Mouse (Mus musculus) ZHBTc4 (cell line): ENCODE data around the gene Kcna4.

Experiments used
- DNase-seq: peaks from one replicate; pipeline ENCODE4 v3.0.0-alpha.2; 2011; ENCODE audit warnings: low read depth, low spot score

Kcna4 gene

GRCm38 (mm10) chr2:107289990-107290696 lies at the start of gene Kcna4:
Kcna4 (plus strand) TSS chr2:107290639.
- peak; percentile 80 for DNase-seq

DNA sequence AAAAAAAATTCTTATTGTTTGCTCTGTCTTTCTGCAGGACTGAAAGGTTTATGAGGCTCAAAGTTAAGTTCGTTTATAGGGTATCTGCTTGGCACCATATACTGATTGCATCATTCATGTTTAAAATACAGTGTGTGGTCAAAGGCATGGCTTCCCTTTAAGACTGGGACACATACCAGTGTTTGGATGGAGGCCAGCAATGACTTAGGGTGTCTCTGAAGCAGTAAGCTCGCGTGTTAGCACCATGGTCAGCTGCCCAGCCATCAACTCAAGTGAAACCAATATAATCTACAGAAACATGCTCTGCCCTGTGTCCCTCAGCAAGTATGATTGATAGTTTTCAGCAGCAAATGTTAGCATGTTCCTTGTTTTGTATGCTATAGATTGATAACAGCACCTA lies 32.3 kb upstream of the Kcna4 start:
- DNase-seq: peak; percentile 2

GRCm38 (mm10) chr2:107266251-107266650 lies 24.2 kb upstream of the Kcna4 start:
- no peak for DNase-seq

DNA sequence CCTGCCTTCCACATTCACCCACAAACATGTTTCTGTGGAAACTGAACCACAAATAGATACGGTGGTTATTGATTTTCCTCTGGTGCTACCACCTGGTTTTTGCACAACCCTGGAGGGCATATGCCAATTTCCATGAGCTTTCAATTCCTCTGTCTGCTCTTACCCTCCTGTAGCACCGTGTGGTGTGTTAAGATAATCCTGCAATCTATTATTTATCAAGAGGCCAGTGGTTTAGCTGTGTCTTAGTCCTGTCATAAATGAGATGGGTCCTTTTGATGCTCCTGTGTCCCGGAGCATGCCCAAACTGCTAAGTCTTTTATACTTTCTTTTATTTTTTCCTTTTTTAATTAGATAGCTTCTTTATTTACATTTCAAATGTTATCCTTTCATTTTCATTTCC lies 20.4 kb upstream of the Kcna4 start:
- DNase-seq: no peak

GRCm38 (mm10) chr2:107290697-107291019 lies 219 bp downstream of the Kcna4 start:
- no peak for DNase-seq

DNA sequence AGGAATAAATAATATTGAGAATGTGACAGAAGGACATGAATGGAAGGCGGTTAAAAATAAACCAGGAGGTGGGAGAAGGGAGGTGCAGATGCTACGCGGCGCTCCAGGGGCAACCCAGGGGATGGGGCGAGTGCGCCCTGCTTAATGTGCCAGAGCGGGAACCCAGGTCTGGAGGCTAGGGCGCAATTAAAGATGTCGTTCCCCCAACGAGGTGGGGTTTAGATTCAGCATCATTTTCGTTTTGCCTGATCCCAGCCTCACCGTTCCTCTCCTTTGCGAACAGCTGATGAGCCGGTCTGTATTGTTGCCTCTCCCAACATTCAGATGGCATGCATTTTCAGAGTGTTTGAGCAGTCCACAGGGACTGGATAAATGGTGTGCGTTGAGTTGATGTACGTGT lies 703 bp downstream of the Kcna4 start:
- DNase-seq: no peak

DNA sequence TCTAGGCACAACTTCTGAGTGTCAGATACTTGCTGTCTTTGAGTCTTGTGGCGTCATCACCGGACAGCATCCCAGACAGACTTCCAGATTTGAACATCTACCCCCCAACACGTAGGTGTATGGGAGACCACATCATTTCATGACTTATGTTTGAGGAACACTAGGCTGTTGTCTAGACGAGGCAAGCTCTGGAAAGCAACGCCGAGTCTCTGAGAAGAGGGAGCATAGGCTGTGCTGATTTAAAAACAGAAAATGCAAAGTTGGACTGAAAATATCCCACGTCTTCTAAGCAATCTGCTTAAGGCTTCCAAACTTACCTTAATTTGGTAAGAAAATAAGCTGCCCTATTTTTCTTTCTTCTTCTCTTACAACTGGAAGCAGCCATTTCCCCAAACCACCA lies 4.1 kb downstream of the Kcna4 start:
- DNase-seq: no peak

GRCm38 (mm10) chr2:107301886-107302285 lies 11.4 kb downstream of the Kcna4 start:
- DNase-seq: no peak

DNA sequence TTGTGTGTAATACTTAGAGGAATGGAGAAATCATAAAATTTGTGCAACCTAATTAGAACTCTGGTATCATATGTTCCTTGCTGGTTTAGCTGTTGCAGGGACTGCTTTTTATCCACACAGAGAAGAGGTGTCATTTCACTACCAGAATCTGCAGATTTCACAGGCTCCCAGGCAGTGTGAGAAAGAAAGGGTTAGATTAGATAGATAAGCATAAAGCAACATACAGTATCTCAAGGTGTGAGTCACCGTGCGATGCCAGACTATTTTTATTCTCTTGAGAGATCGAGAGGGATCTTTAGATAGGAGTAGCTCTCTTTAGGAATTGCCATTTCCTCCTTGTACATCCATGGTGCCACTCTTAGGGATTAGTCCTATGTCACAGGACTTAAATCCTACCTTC lies 14.3 kb downstream of the Kcna4 start:
- DNase-seq: no peak

DNA sequence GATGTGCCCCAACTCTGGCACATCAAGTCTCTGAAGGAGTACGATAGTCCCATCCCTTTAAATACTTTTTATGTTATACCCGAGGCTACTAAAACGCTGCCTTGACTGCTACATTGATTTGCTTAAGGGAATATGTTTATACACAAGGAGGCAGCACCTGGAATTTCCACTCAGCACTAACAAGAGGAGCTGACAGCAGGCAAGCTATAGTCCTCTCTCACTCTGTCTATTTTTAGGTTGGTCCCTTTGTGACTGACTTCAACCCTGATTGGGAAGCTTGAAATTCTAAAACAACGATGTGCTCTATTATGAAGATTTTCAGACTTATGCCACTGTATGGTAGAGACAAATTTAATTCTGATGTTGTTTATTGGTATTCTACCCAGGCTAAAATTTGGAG lies 15.6 kb downstream of the Kcna4 start:
- DNase-seq: no peak

GRCm38 (mm10) chr2:107318636-107319035 lies 28.2 kb downstream of the Kcna4 start:
- DNase-seq: no peak

DNA sequence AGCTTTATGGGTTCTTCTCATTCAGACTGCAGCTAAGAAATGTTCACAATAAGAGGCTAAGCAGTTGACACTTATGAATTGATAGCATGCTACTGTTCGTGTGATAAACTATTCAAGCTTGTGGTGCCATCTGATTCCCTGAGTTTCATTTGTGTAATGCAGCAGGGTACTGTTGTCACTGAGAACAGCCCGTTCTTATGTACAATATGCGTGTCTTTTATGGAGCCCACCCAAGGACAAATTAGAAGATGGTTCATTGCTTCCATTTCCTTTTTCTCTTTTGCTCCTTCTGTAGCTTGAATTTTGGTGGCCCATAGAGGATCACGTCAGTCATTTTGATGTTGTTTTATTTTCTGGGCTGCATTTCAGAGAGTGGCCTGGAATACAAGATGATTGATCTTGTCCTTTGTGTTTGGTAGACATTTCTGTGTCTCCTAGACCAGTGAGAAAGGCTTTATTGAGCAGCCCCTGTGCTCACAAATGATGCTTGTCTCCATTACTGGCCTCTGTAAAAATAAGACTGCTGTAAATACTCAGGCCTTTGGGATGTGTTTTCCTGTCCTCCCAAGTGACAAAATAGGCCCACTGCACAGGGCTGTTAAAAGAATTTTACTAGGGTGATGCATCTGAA lies 31.3 kb downstream of the Kcna4 start:
- no peak for DNase-seq

DNA sequence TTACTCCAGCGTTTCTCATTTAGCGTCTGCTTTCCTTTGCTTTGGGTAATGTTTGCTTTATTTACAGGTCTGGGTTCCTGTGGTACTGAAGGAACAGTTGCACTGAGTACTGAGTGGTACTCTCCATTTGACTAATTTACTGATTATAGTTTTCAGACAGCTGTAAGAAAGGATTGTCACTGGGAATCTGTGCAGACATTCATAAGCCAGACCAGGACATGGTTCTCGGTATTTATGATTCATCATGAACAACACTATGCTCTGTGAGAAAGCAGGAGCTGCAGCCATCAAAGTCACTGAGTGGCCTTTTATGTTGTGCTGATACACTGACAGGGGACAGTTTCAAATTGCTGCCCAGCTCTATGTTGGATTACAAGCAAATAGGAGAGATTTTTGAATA lies 33.7 kb downstream of the Kcna4 start:
- DNase-seq: no peak

DNA sequence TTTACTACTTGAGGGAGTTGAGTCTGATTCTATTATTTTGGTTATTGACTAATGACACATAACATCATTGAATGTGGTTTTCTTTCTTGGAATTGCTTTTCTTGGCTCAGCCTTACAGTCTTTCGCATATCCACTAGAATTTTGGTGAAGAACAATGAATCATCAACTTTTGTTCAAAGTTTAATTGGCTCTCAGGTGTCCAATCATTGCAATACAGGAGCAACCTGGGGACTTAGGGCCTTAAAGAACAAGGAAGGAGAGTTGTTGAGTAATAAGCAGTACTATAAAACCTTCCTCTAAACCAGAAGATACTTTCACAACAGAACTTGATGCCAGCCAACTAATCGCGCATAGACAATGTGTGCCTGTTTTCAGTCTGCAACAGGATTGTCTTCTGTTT lies 36.8 kb downstream of the Kcna4 start:
- DNase-seq: no peak

DNA sequence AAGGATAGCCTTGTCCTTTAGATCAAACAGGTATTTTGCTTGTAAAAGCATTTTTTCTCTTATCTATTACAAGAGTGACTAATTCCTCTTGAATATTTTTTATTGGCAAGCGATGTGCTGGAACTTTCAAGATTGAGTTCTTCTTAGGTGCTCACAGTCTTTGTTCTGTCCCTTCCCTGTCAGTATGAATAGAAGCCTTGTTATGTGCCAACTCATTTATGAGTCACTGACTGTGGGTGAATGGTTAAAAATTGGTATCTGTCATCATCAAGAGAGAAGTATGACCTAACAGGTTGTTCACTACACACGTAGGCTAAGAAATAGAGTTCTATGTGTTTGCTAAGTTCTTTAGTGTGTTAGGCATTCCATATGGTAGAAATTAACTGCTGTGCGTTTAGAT lies 50.9 kb downstream of the Kcna4 start:
- no peak for DNase-seq

DNA sequence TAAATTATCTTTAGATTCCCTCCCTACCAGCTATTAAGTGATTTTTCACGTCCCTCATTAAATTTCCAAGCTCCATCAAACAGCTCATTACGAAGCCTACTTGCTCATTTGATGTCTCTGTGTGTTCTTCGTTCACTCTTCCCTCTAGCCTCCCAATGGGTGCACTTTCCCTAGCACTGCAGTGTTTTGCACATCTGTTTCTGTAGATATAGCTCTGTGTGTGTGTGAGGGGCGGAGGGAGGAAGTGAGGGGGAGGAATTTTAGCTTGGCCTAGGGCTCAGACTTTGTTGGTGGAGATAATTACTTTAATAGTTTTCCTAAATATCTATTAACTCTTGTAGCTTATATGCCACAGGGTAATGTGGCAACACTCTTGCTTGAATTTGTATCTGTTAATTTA lies 54.4 kb downstream of the Kcna4 start:
- no peak for DNase-seq

DNA sequence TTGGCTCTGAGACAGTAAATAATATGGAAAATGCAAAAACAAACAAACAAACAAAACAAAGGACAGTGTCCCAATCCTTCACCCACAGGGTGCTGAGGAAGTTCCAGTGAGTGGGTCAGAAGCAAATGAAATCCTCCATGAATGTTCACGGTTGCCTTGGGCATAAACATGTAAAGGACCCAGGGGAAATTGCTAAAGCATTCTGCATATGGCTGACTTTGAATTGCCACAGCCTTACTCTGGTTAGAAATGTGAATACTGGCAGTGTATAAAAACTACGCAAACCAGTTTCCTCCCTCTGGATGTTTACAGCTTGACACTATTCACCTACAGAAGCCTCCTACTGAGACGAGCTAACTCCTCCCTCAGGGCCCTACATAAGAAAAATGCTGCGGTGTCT lies 54.9 kb downstream of the Kcna4 start:
- DNase-seq: peak; percentile 1
